Mouse (Mus musculus) inflammation-experienced regulatory T-cells, adult 16 weeks (primary cell): ENCODE results near the gene Hist1h3a. TPM values are rescaled to one million over a fixed set of nuclear protein-coding genes. Genes with fewer than 3 reads are reported as not detected.

Experiments used
- polyA plus RNA-seq: library from polyadenylated mRNA; unstranded; fragments of 100-300 nt; shearing (Covaris generic); gene quantifications from one replicate; pipeline ENCODE4 v1.2.1, GENCODE M21; 2017

The Hist1h3a gene
- polyA plus RNA-seq = 1.9 TPM

GRCm38 (mm10) chr13:23761871-23762821, at the start of gene Hist1h3a:
Gene Hist1h3a (minus strand): TSS chr13:23762386.

GRCm38 (mm10) chr13:23806422-23807052, 44.4 kb upstream of the Hist1h3a start, which contains the start of gene Slc17a2:
Gene Slc17a2 (plus strand): TSS chr13:23806993.

GRCm38 (mm10) chr13:23769613-23770012, 7.4 kb upstream of the Hist1h3a start, which contains the start of gene Trim38:
Gene Trim38 (plus strand): TSS chr13:23769913.

GRCm38 (mm10) chr13:23763586-23764323, 1.6 kb upstream of the Hist1h3a start, which contains the start of gene Hist1h1a:
Gene Hist1h1a (plus strand): TSS chr13:23763666.

GRCm38 (mm10) chr13:23760972-23761864, 968 bp downstream of the Hist1h3a start, which contains the start of gene Hist1h4a:
Gene Hist1h4a (minus strand): TSS chr13:23761230.

GRCm38 (mm10) chr13:23756790-23757189, 5.4 kb downstream of the Hist1h3a start, which contains the start of gene Hist1h4b:
Gene Hist1h4b (plus strand): TSS chr13:23757013.

GRCm38 (mm10) chr13:23752067-23752741, 10.0 kb downstream of the Hist1h3a start, which contains the start of gene Hist1h3b:
Gene Hist1h3b (plus strand): TSS chr13:23752267.

GRCm38 (mm10) chr13:23750839-23751477, 11.2 kb downstream of the Hist1h3a start, which contains the start of gene Hist1h2ab:
Gene Hist1h2ab (plus strand): TSS chr13:23751126.

GRCm38 (mm10) chr13:23746201-23747080, 15.7 kb downstream of the Hist1h3a start, which contains the start of gene Hist1h2bb:
Gene Hist1h2bb (plus strand): TSS chr13:23746734.

GRCm38 (mm10) chr13:23745381-23746161, 16.6 kb downstream of the Hist1h3a start, which contains the start of gene Hist1h3c:
Gene Hist1h3c (minus strand): TSS chr13:23745602.

GRCm38 (mm10) chr13:23738677-23739068, 23.5 kb downstream of the Hist1h3a start, which contains the start of gene Hist1h1c:
Gene Hist1h1c (plus strand): TSS chr13:23738808.

Other genes starting within 250 kb of the Hist1h3a start
- 4.6 TPM for gene Hist1h4h, start 231.3 kb downstream of the Hist1h3a start, polyA plus RNA-seq
- gene Hist1h2af, start 228.5 kb downstream of the Hist1h3a start, polyA plus RNA-seq = not detected
- not detected for gene Hist1h3g, start 227.0 kb downstream of the Hist1h3a start, polyA plus RNA-seq
- 0.29 TPM for gene Hist1h2bh, start 219.0 kb downstream of the Hist1h3a start, polyA plus RNA-seq
- gene Hist1h3f, start 218.3 kb downstream of the Hist1h3a start, polyA plus RNA-seq = 0.24 TPM
- gene Hist1h4f, start 210.7 kb downstream of the Hist1h3a start, polyA plus RNA-seq = not detected
- gene Hist1h1d, start 209.1 kb downstream of the Hist1h3a start, polyA plus RNA-seq = 0.40 TPM
- 0.90 TPM for gene Hist1h3e, start 200.0 kb downstream of the Hist1h3a start, polyA plus RNA-seq
- gene Hist1h2ae, start 191.2 kb downstream of the Hist1h3a start, polyA plus RNA-seq = 1.6 TPM
- gene Hist1h2bg, start 191.0 kb downstream of the Hist1h3a start, polyA plus RNA-seq = 2.2 TPM
- 1.3 TPM for gene Hist1h2bf, start 188.2 kb downstream of the Hist1h3a start, polyA plus RNA-seq
- not detected for gene Hist1h2ad, start 188.0 kb downstream of the Hist1h3a start, polyA plus RNA-seq
- not detected for gene Hist1h3d, start 186.6 kb downstream of the Hist1h3a start, polyA plus RNA-seq
- gene Hist1h4d, start 180.8 kb downstream of the Hist1h3a start, polyA plus RNA-seq = 32.4 TPM
- 5.6 TPM for gene Hist1h2be, start 141.3 kb downstream of the Hist1h3a start, polyA plus RNA-seq
- gene Hist1h1e, start 139.8 kb downstream of the Hist1h3a start, polyA plus RNA-seq = 16.6 TPM
- 0.23 TPM for gene Hist1h2ac, start 78.4 kb downstream of the Hist1h3a start, polyA plus RNA-seq
- gene Hist1h2bc, start 78.2 kb downstream of the Hist1h3a start, polyA plus RNA-seq = 8.8 TPM
- gene Hist1h1t, start 66.6 kb downstream of the Hist1h3a start, polyA plus RNA-seq = not detected
- 2.7 TPM for gene Hist1h4c, start 63.9 kb downstream of the Hist1h3a start, polyA plus RNA-seq
- gene Hfe, start 51.5 kb downstream of the Hist1h3a start, polyA plus RNA-seq = 2.8 TPM
- gene Hist1h1c, start 23.6 kb downstream of the Hist1h3a start, polyA plus RNA-seq = 17.4 TPM
- 0.50 TPM for gene Hist1h3c, start 16.8 kb downstream of the Hist1h3a start, polyA plus RNA-seq
- 2.5 TPM for gene Hist1h2bb, start 15.7 kb downstream of the Hist1h3a start, polyA plus RNA-seq
- 0.79 TPM for gene Hist1h2ab, start 11.3 kb downstream of the Hist1h3a start, polyA plus RNA-seq
- not detected for gene Hist1h3b, start 10.1 kb downstream of the Hist1h3a start, polyA plus RNA-seq
- gene Hist1h4b, start 5.4 kb downstream of the Hist1h3a start, polyA plus RNA-seq = 11.3 TPM
- gene Hist1h4a, start 1.2 kb downstream of the Hist1h3a start, polyA plus RNA-seq = not detected
- 0.95 TPM for gene Hist1h1a, start 1.3 kb upstream of the Hist1h3a start, polyA plus RNA-seq
- not detected for gene Trim38, start 7.5 kb upstream of the Hist1h3a start, polyA plus RNA-seq
- gene Slc17a2, start 44.6 kb upstream of the Hist1h3a start, polyA plus RNA-seq = not detected
- not detected for gene Slc17a3, start 77.0 kb upstream of the Hist1h3a start, polyA plus RNA-seq
- not detected for gene Slc17a1, start 105.4 kb upstream of the Hist1h3a start, polyA plus RNA-seq
- not detected for gene Slc17a4, start 152.6 kb upstream of the Hist1h3a start, polyA plus RNA-seq
- gene Hist1h2ba, start 171.8 kb upstream of the Hist1h3a start, polyA plus RNA-seq = not detected
- not detected for gene Hist1h2aa, start 172.1 kb upstream of the Hist1h3a start, polyA plus RNA-seq
- not detected for gene Scgn, start 228.8 kb upstream of the Hist1h3a start, polyA plus RNA-seq